Mouse (Mus musculus) stomach, embryonic 15.5 days (tissue): ENCODE results near the gene Pank2. TPM values are rescaled to one million over a fixed set of nuclear protein-coding genes. Genes with fewer than 3 reads are reported as not detected.

ENCODE experiments used
- ATAC-seq: fragments of 200-750 bp; cut with Nextera tagmentation; 2 replicates; pipeline ENCODE4 v1.8.0; 2017; ENCODE audit warnings: low read depth, moderate number of reproducible peaks, moderate TSS enrichment; ENCODE audit not compliant: insufficient read depth, low FRiP score
- H3K27ac ChIP-seq: fragments of 300-500 bp; sonication (generic); 2 replicates; pipeline ENCODE4 v1.5.1; 2015; ENCODE audit warnings: mild to moderate bottlenecking, inconsistent platforms
- H3K27me3 ChIP-seq: fragments of 300-500 bp; sonication (generic); replicated peaks from 2 replicates; pipeline ENCODE4 v1.6.1; 2015; ENCODE audit warnings: inconsistent platforms
- H3K36me3 ChIP-seq: fragments of 300-500 bp; sonication (generic); 2 replicates; pipeline ENCODE4 v1.6.1; 2015; ENCODE audit warnings: inconsistent platforms
- H3K4me1 ChIP-seq: fragments of 300-500 bp; sonication (generic); 2 replicates; pipeline ENCODE4 v1.6.1; 2015; ENCODE audit warnings: inconsistent platforms
- H3K4me2 ChIP-seq: fragments of 300-500 bp; sonication (generic); 2 replicates; pipeline ENCODE4 v1.6.1; 2015; ENCODE audit warnings: mild to moderate bottlenecking, inconsistent platforms
- H3K4me3 ChIP-seq: fragments of 300-500 bp; sonication (generic); replicated peaks from 2 replicates; pipeline ENCODE4 v1.5.1; 2015; ENCODE audit warnings: inconsistent platforms
- H3K9ac ChIP-seq: fragments of 300-500 bp; sonication (generic); 2 replicates; pipeline ENCODE4 v1.6.1; 2015; ENCODE audit warnings: inconsistent platforms
- H3K9me3 ChIP-seq: fragments of 300-500 bp; sonication (generic); 2 replicates; pipeline ENCODE4 v1.6.1; 2016; ENCODE audit warnings: inconsistent platforms
- WGBS: fragments of 180-500 bp; shearing (Covaris S2); methylation state at CpG from one replicate; pipeline ENCODE4 v1.1.7; 2015; 5-methylcytosine and 5-hydroxymethylcytosine counted together
- microRNA-seq: library from miRNA; unstranded; fragments of <30 nt; microRNA quantifications from one replicate; pipeline ENCODE4, GENCODE M21; 2016
- polyA plus RNA-seq: library from polyadenylated mRNA; unstranded; fragments of >200 nt; fragmentation: Nextera tagmentation; extraction: Ambion mirVana; gene quantifications from 2 replicates; pipeline ENCODE4 v1.2.1, GENCODE M21; 2015

Gene Pank2
- polyA plus RNA-seq, 1 experiment from 2014 or later: 35.6 TPM

DNA sequence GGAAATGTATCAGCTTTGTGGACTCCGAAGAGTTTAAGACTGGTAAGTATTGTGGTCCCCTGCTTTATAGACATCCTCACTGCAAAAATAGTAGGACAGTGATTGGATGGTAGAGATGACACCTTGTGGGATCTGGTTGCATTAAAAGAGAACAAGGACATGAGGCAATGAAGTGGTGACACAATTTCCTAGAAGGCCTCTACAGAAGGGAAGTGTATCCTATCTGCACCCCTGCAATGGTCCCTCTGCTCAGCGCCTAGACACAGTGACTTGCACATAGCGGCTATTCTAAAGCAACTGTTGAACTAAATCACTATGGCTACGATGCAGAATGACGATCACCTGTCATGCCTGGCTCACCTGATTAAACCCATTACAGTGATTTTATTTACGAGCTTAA lies 75.3 kb downstream of the Pank2 start:
- no peak overlapping the region for H3K9ac ChIP-seq
- H3K4me1 ChIP-seq: no peaks in the 10 kb centered on the region
- no peaks in the 10 kb centered on the region for H3K27me3 ChIP-seq
- H3K4me2 ChIP-seq: no peak overlapping the region
- H3K27ac ChIP-seq: no peak overlapping the region
- H3K9me3 ChIP-seq: no peaks in the 10 kb centered on the region
- 78% methylated on average over 6 of the region's 6 CpGs for WGBS
- H3K36me3 ChIP-seq: no peaks in the 10 kb centered on the region
- H3K4me3 ChIP-seq: no peak overlapping the region
- ATAC-seq: no peak

DNA sequence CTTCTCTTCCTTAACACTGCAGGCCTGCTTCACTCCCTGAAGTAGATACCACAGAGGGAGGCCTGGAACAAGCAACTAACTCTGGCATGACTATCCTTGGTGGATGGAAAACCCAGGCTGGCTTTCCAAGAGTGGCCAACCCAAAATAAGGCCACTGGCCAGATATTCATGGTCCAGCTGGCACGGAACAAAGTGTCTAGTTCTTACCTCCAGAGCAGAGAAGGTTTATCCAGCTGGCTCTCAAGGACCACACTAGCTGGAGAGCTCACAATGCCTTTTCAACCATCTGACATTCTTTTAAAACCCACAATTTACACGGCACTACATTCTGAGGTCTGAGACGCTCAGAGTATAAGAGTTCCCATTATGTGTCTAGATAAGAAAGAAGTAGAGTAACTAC lies 82.2 kb downstream of the Pank2 start:
- H3K27me3 ChIP-seq: no peaks in the 10 kb centered on the region
- no peak overlapping the region for H3K4me3 ChIP-seq
- no peaks in the 10 kb centered on the region for H3K36me3 ChIP-seq
- ATAC-seq: no peak
- no peaks in the 10 kb centered on the region for H3K9me3 ChIP-seq
- H3K27ac ChIP-seq: no peak overlapping the region
- no peak overlapping the region for H3K4me2 ChIP-seq
- no peak overlapping the region for H3K9ac ChIP-seq
- 0 out of 2 replicates have a peak, but pooled peaks cover under 1% of the 10 kb centered on the region for H3K4me1 ChIP-seq
- 78% methylated on average over 3 of the region's 3 CpGs for WGBS

DNA sequence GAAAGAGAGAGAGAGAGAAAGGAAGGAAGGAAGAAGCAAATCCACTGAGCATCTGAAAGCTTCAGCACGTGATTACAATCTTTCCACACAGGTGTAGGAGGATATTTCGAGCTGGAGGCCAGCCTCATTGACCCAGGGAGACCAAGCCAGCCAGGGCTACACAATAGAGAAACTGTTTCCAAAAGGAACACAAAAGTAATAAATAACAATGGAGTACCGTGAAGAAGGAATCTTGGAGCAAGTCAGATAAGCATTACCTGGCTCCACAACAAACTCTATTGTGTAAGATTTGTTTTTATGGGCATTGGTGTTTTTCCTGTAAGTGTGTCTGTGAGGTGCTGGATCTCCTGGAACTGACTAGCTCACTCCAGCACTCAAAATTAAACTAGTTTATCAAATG lies 83.3 kb downstream of the Pank2 start:
- Histone ChIP-seq H3K36me3 (no peaks in the 10 kb centered on the region), H3K9ac (no peak overlapping the region), H3K27ac (no peak overlapping the region), H3K4me1 (peaks cover 3% of the 10 kb centered on the region; the same call in 1 of the 2 replicates), H3K9me3 (no peaks in the 10 kb centered on the region), H3K4me3 (no peak overlapping the region), H3K4me2 (no peak overlapping the region), H3K27me3 (no peaks in the 10 kb centered on the region)
- no peak for ATAC-seq
- 58% methylated on average over 3 of the region's 3 CpGs for WGBS

Small RNA genes within 50 kb of the gene (microRNA-seq; reads per million reads assigned to microRNA genes)
- gene Mir103-2: 50.2 reads per million, percentile 41 among the genes with 10 or more reads in this experiment

Other genes with a start within 250 kb of the Pank2 start
- gene Gfra4, start 219.4 kb upstream of the Pank2 start, polyA plus RNA-seq: 12.7 and 14.0 TPM in 2 replicates
- gene Adam33, start 198.7 kb upstream of the Pank2 start, polyA plus RNA-seq: 7.4 and 8.0 TPM in 2 replicates
- gene Siglec1, start 175.7 kb upstream of the Pank2 start, polyA plus RNA-seq: 0.40 and 0.48 TPM in 2 replicates
- gene Hspa12b, start 135.2 kb upstream of the Pank2 start, polyA plus RNA-seq: 16.9 TPM in 2 replicates
- not detected in 2 replicates for gene Gm11037, start 129.0 kb upstream of the Pank2 start, polyA plus RNA-seq
- gene 1700037H04Rik, start 102.4 kb upstream of the Pank2 start, polyA plus RNA-seq: 74.2 and 75.0 TPM in 2 replicates
- 15.4 and 16.4 TPM in 2 replicates for gene Cenpb, start 82.4 kb upstream of the Pank2 start, polyA plus RNA-seq
- gene Cdc25b, start 75.5 kb upstream of the Pank2 start, polyA plus RNA-seq: 57.6 and 62.6 TPM in 2 replicates
- 5.7 TPM in 2 replicates for gene Spef1, start 75.2 kb upstream of the Pank2 start, polyA plus RNA-seq
- gene Ap5s1, start 55.4 kb upstream of the Pank2 start, polyA plus RNA-seq: 23.2 and 23.7 TPM in 2 replicates
- 19.6 and 20.5 TPM in 2 replicates for gene Mavs, start 28.4 kb upstream of the Pank2 start, polyA plus RNA-seq
- 3.0 and 3.3 TPM in 2 replicates for gene Rnf24, start 90.4 kb downstream of the Pank2 start, polyA plus RNA-seq
- gene Smox, start 229.0 kb downstream of the Pank2 start, polyA plus RNA-seq: 32.8 and 41.6 TPM in 2 replicates